In the genomic region with DNA sequence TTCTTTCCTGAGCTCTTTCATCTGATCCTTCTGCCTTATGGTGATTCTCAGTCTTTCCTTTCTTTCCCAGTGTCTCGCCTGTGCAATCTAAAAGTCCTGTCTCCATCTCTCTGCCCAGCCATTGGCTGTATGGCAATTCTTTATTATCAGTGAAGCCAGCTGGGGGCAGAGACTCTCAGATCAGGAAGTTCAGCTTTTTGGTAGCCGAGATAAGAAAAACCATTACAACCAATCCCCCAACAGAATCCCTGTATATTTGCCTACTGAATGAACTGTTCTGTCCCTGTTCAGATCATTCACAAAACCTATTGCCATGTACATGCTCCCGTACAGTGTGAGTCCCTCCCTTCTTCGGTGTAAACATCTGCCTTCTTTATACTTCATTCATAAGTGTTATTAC, we compare ENCODE assay signal across 32 mouse cellular contexts. TPM values are rescaled to one million over a fixed set of nuclear protein-coding genes. Genes with fewer than 3 reads are reported as not detected.
DNase-seq lines count a peak whose midpoint lies in the region; ATAC-seq and TF ChIP-seq lines count a peak whose summit lies in the region.
"Had no signal": no experiment of that assay in that cellular context is flagged by ENCODE, and none has a peak within 500 bp of the region (broad histone marks: within the 10 kb centered on the region; RNA-seq: fewer than 3 reads in every experiment).

No protein-coding gene starts in this region.

- peak; percentile 87 for TF ChIP-seq EP300 in liver, postnatal 0 days (IDR thresholded peaks at IDR 0.05; ENCODE audit: low read depth)

- WGBS in liver, embryonic 11.5 days = 43% methylated on average over 4 of the region's 4 CpGs
- WGBS in liver, postnatal 0 days (ENCODE audit: insufficient replicate concordance) = 38% methylated on average over 4 of the region's 4 CpGs
- 66% methylated on average over 4 of the region's 4 CpGs for WGBS in intestine, postnatal 0 days

- H3K4me2 ChIP-seq in liver, embryonic 11.5 days = no peak overlapping the region
- no peak overlapping the region for H3K4me2 ChIP-seq in liver, postnatal 0 days (ENCODE audit: low read depth, low read length)
- no peak overlapping the region for H3K4me2 ChIP-seq in intestine, postnatal 0 days (replicated peaks; ENCODE audit: low read depth)
- H3K4me2 ChIP-seq: heart, embryonic 15.5 days; hindbrain, embryonic 14.5 days; limb, embryonic 13.5 days; lung, embryonic 14.5 days; neural tube, embryonic 12.5 days had no signal

- peak; percentile 79 for ATAC-seq in liver, embryonic 11.5 days (replicated peaks; ENCODE audit: low FRiP score)
- peak; percentile 62 for ATAC-seq in liver, postnatal 0 days
- ATAC-seq in intestine, postnatal 0 days = no peak
- ATAC-seq: inflammation-experienced regulatory T-cells, adult 6 months had no signal

- peak; percentile 96 for DNase-seq in 416B (ENCODE audit: low read depth)
- DNase-seq in MEL-GATA-1-ER (ENCODE audit: extremely low read depth, low read depth) = peak; percentile 75
- DNase-seq in liver, embryonic 11.5 days (ENCODE audit: low spot score) = no peak
- DNase-seq in liver, postnatal 0 days = no peak
- DNase-seq in left cerebral cortex, adult 18-20 months (ENCODE audit: low spot score in 2 of 2) = no peak
- DNase-seq in thymus, postnatal 25 days = no peak
- DNase-seq: adrenal gland, postnatal 14 days; B cell, adult 2 months; cerebellum, adult 9-11 months; gastrocnemius, adult 2 months; heart, postnatal 36 days; kidney, adult 8-10 months; kidney, postnatal 10 days; lung, embryonic 14.5 days; lung, postnatal 4 days; midbrain, embryonic 14.5 days; right cerebral cortex, postnatal 14 days; thymus, adult 2 months had no signal

- TF ChIP-seq CTCF in liver, postnatal 0 days (IDR thresholded peaks at IDR 0.05; ENCODE audit: low read depth) = no peak
- TF ChIP-seq CTCF in intestine, postnatal 0 days (IDR thresholded peaks at IDR 0.05; ENCODE audit: low read depth) = no peak

- H3K27ac ChIP-seq in liver, embryonic 11.5 days (ENCODE audit: low read depth, low read length) = no peak overlapping the region
- no peak overlapping the region for H3K27ac ChIP-seq in liver, postnatal 0 days (ENCODE audit: low read depth)
- H3K27ac ChIP-seq in intestine, postnatal 0 days (ENCODE audit: low read depth, low read length) = no peak overlapping the region
- H3K27ac ChIP-seq: forebrain, embryonic 10.5 days; gastrocnemius, adult 2 months; heart, embryonic 15.5 days; hindbrain, embryonic 14.5 days; limb, embryonic 13.5 days; neural tube, embryonic 12.5 days; stomach, postnatal 0 days had no signal

- no peaks in the 10 kb centered on the region for H3K9me3 ChIP-seq in liver, embryonic 11.5 days (ENCODE audit: control insufficient read depth, low read length)
- no peaks in the 10 kb centered on the region for H3K9me3 ChIP-seq in liver, postnatal 0 days (ENCODE audit: low read length)
- no peaks in the 10 kb centered on the region for H3K9me3 ChIP-seq in intestine, postnatal 0 days (ENCODE audit: control insufficient read depth)
- H3K9me3 ChIP-seq: forebrain, embryonic 10.5 days; heart, embryonic 15.5 days; limb, embryonic 13.5 days; neural tube, embryonic 12.5 days had no signal

- no peaks in the 10 kb centered on the region for H3K36me3 ChIP-seq in liver, embryonic 11.5 days (ENCODE audit: control insufficient read depth, insufficient read depth, low read length)
- no peaks in the 10 kb centered on the region for H3K36me3 ChIP-seq in liver, postnatal 0 days (replicated peaks; ENCODE audit: insufficient read depth, low read length)
- no peaks in the 10 kb centered on the region for H3K36me3 ChIP-seq in intestine, postnatal 0 days (ENCODE audit: control insufficient read depth, insufficient read depth)
- H3K36me3 ChIP-seq: forebrain, embryonic 10.5 days; heart, embryonic 15.5 days; limb, embryonic 13.5 days; neural tube, embryonic 12.5 days had no signal

- H3K9ac ChIP-seq in liver, embryonic 11.5 days (ENCODE audit: low read depth, low read length) = no peak overlapping the region
- H3K9ac ChIP-seq in liver, postnatal 0 days (replicated peaks) = no peak overlapping the region
- no peak overlapping the region for H3K9ac ChIP-seq in intestine, postnatal 0 days (ENCODE audit: low read depth, low read length)
- H3K9ac ChIP-seq: heart, embryonic 15.5 days; hindbrain, embryonic 14.5 days; limb, embryonic 13.5 days; lung, embryonic 14.5 days; neural tube, embryonic 12.5 days had no signal

- H3K4me1 ChIP-seq in liver, embryonic 11.5 days (replicated peaks; ENCODE audit: control insufficient read depth, insufficient read depth, low read length) = 0 out of 2 replicates have a peak, but pooled peaks cover 5% of the 10 kb centered on the region
- H3K4me1 ChIP-seq in liver, postnatal 0 days (ENCODE audit: insufficient read depth) = no peaks in the 10 kb centered on the region
- no peaks in the 10 kb centered on the region for H3K4me1 ChIP-seq in intestine, postnatal 0 days (replicated peaks; ENCODE audit: control insufficient read depth, insufficient read depth, low read length)
- H3K4me1 ChIP-seq: forebrain, embryonic 10.5 days; limb, embryonic 13.5 days; neural tube, embryonic 12.5 days had no signal

- H3K4me3 ChIP-seq in liver, embryonic 11.5 days (ENCODE audit: low read depth, low read length) = no peak overlapping the region
- H3K4me3 ChIP-seq in liver, postnatal 0 days (ENCODE audit: low read depth, low read length) = no peak overlapping the region
- H3K4me3 ChIP-seq in intestine, postnatal 0 days (ENCODE audit: low read depth, low read length) = no peak overlapping the region
- H3K4me3 ChIP-seq: forebrain, embryonic 10.5 days; gastrocnemius, adult 2 months; heart, embryonic 15.5 days; limb, embryonic 13.5 days; neural tube, embryonic 12.5 days had no signal

- no peaks in the 10 kb centered on the region for H3K27me3 ChIP-seq in liver, embryonic 11.5 days (replicated peaks; ENCODE audit: control insufficient read depth, insufficient read depth, low read length)
- no peaks in the 10 kb centered on the region for H3K27me3 ChIP-seq in liver, postnatal 0 days (ENCODE audit: insufficient read depth, low read length)
- no peaks in the 10 kb centered on the region for H3K27me3 ChIP-seq in intestine, postnatal 0 days (replicated peaks; ENCODE audit: control insufficient read depth, insufficient read depth, low read length)
- H3K27me3 ChIP-seq: CH12.LX; heart, embryonic 15.5 days; limb, embryonic 13.5 days; neural tube, embryonic 12.5 days had no signal

RNA-seq across cellular contexts. Expression of gene Tnip3, which starts 57.9 kb away (rescaled TPM):
- 0.16 TPM in 1 of 2 replicates, not detected in the other for polyA plus RNA-seq in liver, embryonic 11.5 days (2014; fragmentation: Nextera tagmentation; extraction: Ambion mirVana)
- 0.06 TPM in 1 of 2 replicates, not detected in the other for polyA plus RNA-seq in liver, postnatal 0 days (2015; fragmentation: Nextera tagmentation; extraction: Ambion mirVana)
- under 1 TPM in 1 of 2 experiments, not detected in 1; 0.21 TPM for total RNA-seq in left cerebral cortex, adult 18-20 months (2021)
- polyA plus RNA-seq in intestine, postnatal 0 days (2015; fragmentation: Nextera tagmentation; extraction: Ambion mirVana) = 0.08 TPM in 1 of 2 replicates, not detected in the other
- total RNA-seq: layer of hippocampus, adult 18-20 months; layer of hippocampus, postnatal 14 days; left cerebral cortex, postnatal 14 days had no signal
- polyA plus RNA-seq: cortical plate, adult 2 months; embryonic facial prominence, embryonic 11.5 days; forebrain, embryonic 10.5 days; hindbrain, embryonic 14.5 days; midbrain, embryonic 14.5 days; neural tube, embryonic 12.5 days had no signal

Comparison
In these comparisons a context has a peak if more than half of its experiments do, and no peak if none do; other contexts are left out.
1. DNase-seq: peak in 416B (single experiment) and MEL-GATA-1-ER (single experiment); none in liver, embryonic 11.5 days (single experiment), liver, postnatal 0 days (single experiment), left cerebral cortex, adult 18-20 months (0 of 2) and thymus, postnatal 25 days (single experiment).